Mouse (Mus musculus) CH12.LX (cell line): ENCODE data around the gene Ccdc88b. TPM values are rescaled to one million over a fixed set of nuclear protein-coding genes. Genes with fewer than 3 reads are reported as not detected.
A peak's percentile ranks its signal among the peaks of the same experiment; 100 is the strongest.

Source experiments
- DNase-seq: peaks from one replicate; pipeline ENCODE4 v3.0.0-alpha.2; 2013; ENCODE audit errors: extremely low read depth
- H3K27ac ChIP-seq: 2 replicates; pipeline ENCODE4 v1.5.1; 2012; ENCODE audit warnings: low read depth, mild to moderate bottlenecking, control low read depth, moderate library complexity; ENCODE audit not compliant: insufficient read depth
- H3K27me3 ChIP-seq: replicated peaks from 2 replicates; pipeline ENCODE3; 2012; ENCODE audit warnings: inconsistent platforms
- H3K36me3 ChIP-seq, 2 experiments: replicated peaks in 1 of 2; 2 replicates each; pipeline versions ENCODE3 to v1.6.1; 2012; ENCODE audit warnings: inconsistent platforms in 1 of 2, low read length in 1 of 2, mild to moderate bottlenecking in 1 of 2, mixed read lengths in 1 of 2, moderate library complexity in 1 of 2; ENCODE audit not compliant: control insufficient read depth in 1 of 2, insufficient read depth in 1 of 2
- H3K4me1 ChIP-seq, 2 experiments: 2 replicates each; pipeline ENCODE4 v1.6.1; 2012; ENCODE audit warnings: inconsistent platforms in 1 of 2, moderate library complexity in 1 of 2; ENCODE audit not compliant: insufficient read depth in 2 of 2, control insufficient read depth in 1 of 2
- H3K4me2 ChIP-seq: 2 replicates; pipeline ENCODE4 v1.6.1; 2012; ENCODE audit warnings: low read depth, mild to moderate bottlenecking, control low read depth; ENCODE audit not compliant: poor library complexity, insufficient read depth, severe bottlenecking
- H3K4me3 ChIP-seq, 3 experiments: fragments of 150-350 bp in 1 of 3; sonication (generic) in 1 of 3; replicated peaks in 1 of 3; 2 replicates each; pipeline versions ENCODE3 to v1.5.1; 2011 to 2012; ENCODE audit warnings: low read depth in 2 of 3, low read length in 2 of 3, mild to moderate bottlenecking in 2 of 3, moderate library complexity in 2 of 3, control low read depth in 1 of 3, improper control_type of control experiment in 1 of 3, inconsistent platforms in 1 of 3, mixed read lengths in 1 of 3; ENCODE audit not compliant: poor library complexity in 1 of 3
- H3K79me2 ChIP-seq: replicated peaks from 2 replicates; pipeline ENCODE4 v1.6.1; 2012; ENCODE audit warnings: mild to moderate bottlenecking, moderate library complexity; ENCODE audit not compliant: control insufficient read depth, poor library complexity, insufficient read depth, severe bottlenecking; ENCODE audit errors: extremely low read depth
- H3K9ac ChIP-seq: 2 replicates; pipeline ENCODE4 v1.6.1; 2012; ENCODE audit warnings: low read depth, mild to moderate bottlenecking, control low read depth, moderate library complexity; ENCODE audit not compliant: insufficient read depth
- H3K9me3 ChIP-seq: replicated peaks from 2 replicates; pipeline ENCODE3; 2012; ENCODE audit warnings: low read length, inconsistent platforms, mixed read lengths
- BHLHE40 ChIP-seq: IDR thresholded peaks from 2 replicates; pipeline ENCODE4 v1.6.1; 2011; ENCODE audit warnings: mild to moderate bottlenecking, low read depth, low read length, improper control_type of control experiment
- CHD1 ChIP-seq: IDR thresholded peaks from 2 replicates; pipeline ENCODE4 v1.6.1; 2012; ENCODE audit warnings: low read depth, low read length, improper control_type of control experiment, inconsistent platforms
- CHD2 ChIP-seq: IDR thresholded peaks from 2 replicates; pipeline ENCODE4 v1.6.1; 2011; ENCODE audit warnings: low read length, improper control_type of control experiment
- CTCF ChIP-seq, 2 experiments: IDR thresholded peaks in 1 of 2; conservative IDR thresholded peaks in 1 of 2; 2 replicates each; pipeline ENCODE4 v1.5.1; 2011 to 2012; ENCODE audit warnings: low read depth in 2 of 2, low read length in 2 of 2, improper control_type of control experiment in 1 of 2, inconsistent platforms in 1 of 2, mild to moderate bottlenecking in 1 of 2, moderate library complexity in 1 of 2
- E2F4 ChIP-seq: IDR thresholded peaks from 2 replicates; pipeline ENCODE4 v1.6.1; 2011; ENCODE audit warnings: low read depth, low read length, improper control_type of control experiment; ENCODE audit not compliant: insufficient replicate concordance
- ELF1 ChIP-seq: IDR thresholded peaks from 2 replicates; pipeline ENCODE4 v1.6.1; 2014; ENCODE audit warnings: low read depth, mild to moderate bottlenecking, inconsistent platforms, low read length, improper control_type of control experiment
- EP300 ChIP-seq: IDR thresholded peaks from 2 replicates; pipeline ENCODE4 v1.6.1; 2011; ENCODE audit warnings: low read length, improper control_type of control experiment
- GABPA ChIP-seq: IDR thresholded peaks from 2 replicates; pipeline ENCODE4 v1.6.1; 2012; ENCODE audit warnings: low read depth, low read length, improper control_type of control experiment, inconsistent platforms; ENCODE audit not compliant: insufficient replicate concordance
- HCFC1 ChIP-seq: IDR thresholded peaks from 2 replicates; pipeline ENCODE4 v1.6.1; 2012; ENCODE audit warnings: low read depth, mild to moderate bottlenecking, inconsistent platforms, low read length, improper control_type of control experiment
- IRF4 ChIP-seq: IDR thresholded peaks from 2 replicates; pipeline ENCODE4 v1.6.1; 2014; ENCODE audit warnings: low read depth, mild to moderate bottlenecking, inconsistent platforms, low read length, improper control_type of control experiment
- JUN ChIP-seq: IDR thresholded peaks from 2 replicates; pipeline ENCODE4 v1.6.1; 2011; ENCODE audit warnings: low read depth, mild to moderate bottlenecking, low read length, improper control_type of control experiment, moderate library complexity; ENCODE audit not compliant: insufficient read depth
- JUND ChIP-seq: conservative IDR thresholded peaks from 2 replicates; pipeline ENCODE4 v1.6.1; 2011; ENCODE audit warnings: low read depth, low read length, improper control_type of control experiment
- KAT2A ChIP-seq: IDR thresholded peaks from 2 replicates; pipeline ENCODE4 v1.6.1; 2012; ENCODE audit warnings: low read length, improper control_type of control experiment, inconsistent platforms; ENCODE audit not compliant: insufficient replicate concordance
- MAFK ChIP-seq: IDR thresholded peaks from 2 replicates; pipeline ENCODE4 v1.6.1; 2011; ENCODE audit warnings: low read length, improper control_type of control experiment; ENCODE audit not compliant: insufficient replicate concordance
- MAX ChIP-seq: IDR thresholded peaks from 2 replicates; pipeline ENCODE4 v1.6.1; 2011; ENCODE audit warnings: low read length, improper control_type of control experiment
- MEF2A ChIP-seq: IDR thresholded peaks from 2 replicates; pipeline ENCODE4 v1.6.1; 2014; ENCODE audit warnings: low read depth, mild to moderate bottlenecking, inconsistent platforms, low read length, improper control_type of control experiment, borderline replicate concordance
- MXI1 ChIP-seq: IDR thresholded peaks from 2 replicates; pipeline ENCODE4 v1.6.1; 2011; ENCODE audit warnings: mild to moderate bottlenecking, low read depth, low read length, improper control_type of control experiment
- MYC ChIP-seq: IDR thresholded peaks from 2 replicates; pipeline ENCODE4 v1.6.1; 2011; ENCODE audit warnings: low read depth, mild to moderate bottlenecking, improper control_type of control experiment, low read length
- NELFE ChIP-seq: IDR thresholded peaks from 2 replicates; pipeline ENCODE4 v1.6.1; 2011; ENCODE audit warnings: low read depth, low read length, improper control_type of control experiment
- NRF1 ChIP-seq: IDR thresholded peaks from 2 replicates; pipeline ENCODE4 v1.6.1; 2014; ENCODE audit warnings: low read depth, mild to moderate bottlenecking, inconsistent platforms, low read length, improper control_type of control experiment, moderate library complexity
- PAX5 ChIP-seq: IDR thresholded peaks from 2 replicates; pipeline ENCODE4 v1.6.1; 2012; ENCODE audit warnings: low read length, inconsistent platforms, mixed read lengths
- POLR2A ChIP-seq: IDR thresholded peaks from 2 replicates; pipeline ENCODE4 v1.6.1; 2011; ENCODE audit warnings: low read depth, mild to moderate bottlenecking, improper control_type of control experiment, low read length
- POLR2AphosphoS2 ChIP-seq: IDR thresholded peaks from 2 replicates; pipeline ENCODE4 v1.6.1; 2011; ENCODE audit warnings: low read depth, low read length, improper control_type of control experiment
- RCOR1 ChIP-seq: conservative IDR thresholded peaks from 2 replicates; pipeline ENCODE4 v1.6.1; 2012; ENCODE audit warnings: low read depth, mild to moderate bottlenecking, inconsistent platforms, low read length, improper control_type of control experiment
- SIN3A ChIP-seq: IDR thresholded peaks from 2 replicates; pipeline ENCODE4 v1.6.1; 2012; ENCODE audit warnings: low read length, improper control_type of control experiment, inconsistent platforms
- SMC3 ChIP-seq: IDR thresholded peaks from 2 replicates; pipeline ENCODE4 v1.6.1; 2011; ENCODE audit warnings: low read depth, low read length, improper control_type of control experiment
- TCF12 ChIP-seq: IDR thresholded peaks from 2 replicates; pipeline ENCODE4 v1.6.1; 2014; ENCODE audit warnings: low read depth, mild to moderate bottlenecking, inconsistent platforms, low read length, improper control_type of control experiment
- UBTF ChIP-seq: IDR thresholded peaks from 2 replicates; pipeline ENCODE4 v1.6.1; 2012; ENCODE audit warnings: low read depth, mild to moderate bottlenecking, inconsistent platforms, low read length, improper control_type of control experiment, moderate library complexity
- USF1 ChIP-seq: IDR thresholded peaks from 2 replicates; pipeline ENCODE4 v1.6.1; 2014; ENCODE audit warnings: low read depth, mild to moderate bottlenecking, inconsistent platforms, low read length, improper control_type of control experiment
- USF2 ChIP-seq: conservative IDR thresholded peaks from 2 replicates; pipeline ENCODE4 v1.6.1; 2011; ENCODE audit warnings: low read depth, low read length, improper control_type of control experiment
- ZC3H11A ChIP-seq: IDR thresholded peaks from 2 replicates; pipeline ENCODE4 v1.6.1; 2012; ENCODE audit warnings: low read depth, mild to moderate bottlenecking, inconsistent platforms, low read length, improper control_type of control experiment
- ZKSCAN1 ChIP-seq: IDR thresholded peaks from 2 replicates; pipeline ENCODE4 v1.6.1; 2012; ENCODE audit warnings: low read depth, inconsistent platforms, low read length, improper control_type of control experiment, borderline replicate concordance
- ZMIZ1 ChIP-seq: IDR thresholded peaks from 2 replicates; pipeline ENCODE4 v1.6.1; 2012; ENCODE audit warnings: low read depth, mild to moderate bottlenecking, inconsistent platforms, low read length, improper control_type of control experiment
- ZNF384 ChIP-seq: IDR thresholded peaks from 2 replicates; pipeline ENCODE4 v1.6.1; 2012; ENCODE audit warnings: low read depth, low read length, improper control_type of control experiment, inconsistent platforms
- dilution Hi-C: fragments of 300-500 bp; cut with MboI; formaldehyde crosslinking; loops from 2 replicates; pipeline ENCODE4 v1.14.3; 2020; ENCODE audit warnings: low sequenced_read_pairs; ENCODE audit not compliant: extremely low pct_unique_long_range_greater_than_20kb, extremely low pct_ligation_motif_present
- in situ Hi-C: fragments of 300-500 bp; cut with MboI; formaldehyde crosslinking; loops from 3 replicates; pipeline ENCODE4 v1.14.3; 2019; ENCODE audit warnings: low sequenced_read_pairs, low pct_ligation_motif_present, low pct_unique_long_range_greater_than_20kb, mixed read lengths
- polyA plus RNA-seq: library from polyadenylated mRNA; unstranded; fragments of >175 nt; gene quantifications from 2 replicates; pipeline ENCODE4 v1.2.1, GENCODE M21; 2012; ENCODE audit warnings: low read depth; ENCODE audit not compliant: insufficient read length
- total RNA-seq, 2 experiments: library from RNA; depleted of rRNA; stranded (reverse); fragments of 300-350 nt in 1 of 2; fragments of >200 nt in 1 of 2; gene quantifications; 2 replicates each; pipeline ENCODE4 v1.2.3; 2012 to 2014

The Ccdc88b gene
- total and polyA plus RNA-seq, 3 experiments = 20.5 to 76.4 (median 53.0) TPM

- TF ChIP-seq ZC3H11A (no peak), MEF2A (no peak), MAX (peak; percentile 62; the same call in 1 of the 2 replicates), ELF1 (peak; percentile 25), KAT2A (no peak), UBTF (no peak), JUN (no peak), SIN3A (peak; percentile 83), EP300 (no peak), POLR2AphosphoS2 (no peak), JUND (no peak), USF2 (no peak), NELFE (peak; percentile 32; the same call in 1 of the 2 replicates), MXI1 (peak; percentile 72), POLR2A (no peak), HCFC1 (peak; percentile 32), ZMIZ1 (0 out of 2 replicates have a peak, but pooled peaks have one; percentile 11)
Measured at GRCm38 (mm10) chr19:6856281-6857002, 1.6 kb downstream of the Ccdc88b start (continued).

- no peaks in the 10 kb centered on the region for H3K27me3 ChIP-seq
- peaks cover 55 to 61% of the 10 kb centered on the region in 2 experiments for H3K36me3 ChIP-seq
- H3K4me2 ChIP-seq = peak overlapping the region; percentile 35; the same call in 1 of the 2 replicates
- peaks cover 23% of the 10 kb centered on the region for H3K79me2 ChIP-seq
- peak overlapping the region; percentile 55; the same call in 1 of the 2 replicates for H3K9ac ChIP-seq
- H3K27ac ChIP-seq = peak overlapping the region; percentile 95
- in situ Hi-C loops = no loop called here
- H3K9me3 ChIP-seq = no peaks in the 10 kb centered on the region
- dilution Hi-C loops = no loop called here
- peaks cover 21 to 44% of the 10 kb centered on the region in 2 experiments for H3K4me1 ChIP-seq
- peak; percentile 84 for DNase-seq
- H3K4me3 ChIP-seq = peak overlapping the region; percentile 53 to 85 (median 65)
- no peak for TF ChIP-seq PAX5
- TF ChIP-seq IRF4 = no peak
- no peak for TF ChIP-seq USF1
- no peak for TF ChIP-seq JUND
- TF ChIP-seq USF2 = no peak
- no peak for TF ChIP-seq GABPA
- TF ChIP-seq RCOR1 = no peak
- no peak for TF ChIP-seq CHD1
- TF ChIP-seq NELFE = 0 out of 2 replicates have a peak, but pooled peaks have one; percentile 35
- TF ChIP-seq NRF1 = no peak
- no peak for TF ChIP-seq BHLHE40
- TF ChIP-seq ZC3H11A = no peak
- TF ChIP-seq CHD2 = peak; percentile 90
- TF ChIP-seq KAT2A = no peak
- no peak for TF ChIP-seq ZKSCAN1
- TF ChIP-seq UBTF = no peak
- no peak for TF ChIP-seq MAFK
- TF ChIP-seq ZNF384 = no peak
- no peak for TF ChIP-seq CTCF (conservative IDR thresholded peaks at IDR 0.05 in 1 of 2, IDR thresholded peaks at IDR 0.05 in 1 of 2; ENCODE audit: low read depth in 2 of 2, low read length in 2 of 2)
- TF ChIP-seq E2F4 = no peak
- no peak for TF ChIP-seq SMC3
- peak; percentile 17; the same call in 1 of the 2 replicates for TF ChIP-seq HCFC1
- TF ChIP-seq MAX = no peak
- TF ChIP-seq MYC = no peak
- TF ChIP-seq SIN3A = peak; percentile 54; the same call in 1 of the 2 replicates
- peak; percentile 31; the same call in 1 of the 2 replicates for TF ChIP-seq TCF12
Measured at GRCm38 (mm10) chr19:6855225-6856031, 2.6 kb downstream of the Ccdc88b start.
